Mouse (Mus musculus): ENCODE data around the gene AW011738.

Gene AW011738

DNA sequence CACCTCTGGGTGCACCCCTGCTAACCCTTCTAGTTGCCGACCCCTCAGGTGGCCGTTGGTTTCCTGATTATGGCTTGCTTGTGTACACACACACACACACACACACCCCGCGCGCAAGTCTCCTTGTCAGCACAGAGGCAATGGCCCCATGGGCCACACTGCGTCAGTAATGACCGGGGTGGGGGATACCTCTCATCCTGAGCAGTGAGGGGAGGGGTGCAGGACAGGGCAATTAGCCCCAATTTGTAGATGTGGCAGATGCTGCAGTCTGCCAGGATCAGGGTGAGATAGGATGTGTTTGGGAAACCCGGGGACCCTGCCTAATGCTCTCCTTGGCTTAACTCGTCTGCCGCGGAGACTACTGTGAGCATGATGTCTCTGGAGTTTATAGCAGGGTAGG lies 46.5 kb downstream of the AW011738 start:
- no peak for DNase-seq

DNA sequence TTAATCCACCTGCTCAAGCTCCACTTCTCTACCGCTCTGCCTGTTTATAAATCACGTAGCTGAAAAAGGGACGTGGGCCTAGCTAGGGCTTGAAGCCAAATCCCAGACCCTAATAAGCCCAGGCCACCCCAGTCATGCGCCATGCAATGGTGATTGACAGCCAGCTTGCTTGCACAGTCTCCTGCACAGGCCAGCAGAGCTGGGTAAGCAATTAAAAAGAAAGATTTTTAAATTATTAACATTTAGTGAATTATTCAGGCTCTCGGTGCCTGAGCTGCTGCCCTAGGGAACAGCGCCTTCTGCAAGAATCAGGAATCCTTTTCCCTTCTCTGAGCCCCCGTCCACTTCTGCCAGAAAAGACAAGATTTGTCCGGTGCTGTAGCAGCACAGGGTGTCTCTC lies 48.0 kb downstream of the AW011738 start:
- DNase-seq, result no peak

- no peak for DNase-seq
Observed at GRCm38 (mm10) chr4:156252140-156252539, 49.0 kb downstream of the AW011738 start.

DNA sequence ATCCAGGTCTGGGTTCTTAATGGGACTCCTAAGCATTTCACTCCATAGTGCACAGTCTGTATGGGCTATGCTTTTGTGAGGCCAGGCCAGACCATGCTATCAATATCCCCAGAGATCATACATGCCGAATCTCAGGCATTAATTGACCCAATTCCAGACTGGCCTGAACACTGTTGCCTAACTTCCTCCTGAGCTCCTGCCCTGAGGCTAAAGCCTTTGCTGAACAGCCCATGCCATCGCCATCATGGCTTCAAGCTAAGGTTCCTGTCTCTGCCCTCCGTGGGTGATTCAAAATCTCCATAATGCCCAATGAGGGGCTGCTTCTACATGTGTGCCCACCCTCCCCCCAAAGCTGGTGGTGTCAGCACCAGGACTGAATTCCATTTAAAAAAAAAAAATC lies 49.5 kb downstream of the AW011738 start:
- no peak for DNase-seq

GRCm38 (mm10) chr4:156253043-156253442 lies 49.9 kb downstream of the AW011738 start:
- no peak for DNase-seq

GRCm38 (mm10) chr4:156254361-156255077 lies 51.4 kb downstream of the AW011738 start:
- no peak for DNase-seq

Measured in cerebellum, adult 18-20 months (tissue).